Mouse (Mus musculus) heart, postnatal 0 days (tissue): ENCODE data around the gene Irf9. TPM values are rescaled to one million over a fixed set of nuclear protein-coding genes. Genes with fewer than 3 reads are reported as not detected.

Experiments
- ATAC-seq: fragments of 200-750 bp; cut with Nextera tagmentation; 2 replicates; pipeline ENCODE4 v1.8.0; 2017; ENCODE audit warnings: low read depth, moderate number of reproducible peaks, moderate library complexity; ENCODE audit not compliant: insufficient read depth
- DNase-seq: peaks from one replicate; pipeline ENCODE4 v3.0.0-alpha.2; 2016; ENCODE audit warnings: low spot score
- H3K27ac ChIP-seq: fragments of 300-500 bp; sonication (generic); 2 replicates; pipeline ENCODE4 v1.5.1; 2014; ENCODE audit warnings: low read depth, mild to moderate bottlenecking
- H3K27me3 ChIP-seq: fragments of 300-500 bp; sonication (generic); 2 replicates; pipeline ENCODE4 v1.6.1; 2014; ENCODE audit warnings: low read length, mixed read lengths; ENCODE audit not compliant: control insufficient read depth, insufficient read depth
- H3K36me3 ChIP-seq: fragments of 300-500 bp; sonication (generic); replicated peaks from 2 replicates; pipeline ENCODE4 v1.6.1; 2014; ENCODE audit warnings: low read length, mixed read lengths; ENCODE audit not compliant: control insufficient read depth, insufficient read depth
- H3K4me1 ChIP-seq: fragments of 300-500 bp; sonication (generic); 2 replicates; pipeline ENCODE4 v1.6.1; 2014; ENCODE audit warnings: antibody characterized with exemption; ENCODE audit not compliant: control insufficient read depth, insufficient read depth
- H3K4me2 ChIP-seq: fragments of 300-500 bp; sonication (generic); 2 replicates; pipeline ENCODE4 v1.6.1; 2014; ENCODE audit warnings: low read depth, mild to moderate bottlenecking, low read length, moderate library complexity
- H3K4me3 ChIP-seq: fragments of 300-500 bp; sonication (generic); 2 replicates; pipeline ENCODE4 v1.5.1; 2014; ENCODE audit warnings: low read depth, low read length
- H3K9ac ChIP-seq: fragments of 300-500 bp; sonication (generic); replicated peaks from 2 replicates; pipeline ENCODE4 v1.6.1; 2014; ENCODE audit warnings: low read depth, low read length, mixed read lengths
- H3K9me3 ChIP-seq: fragments of 300-500 bp; sonication (generic); replicated peaks from 2 replicates; pipeline ENCODE4 v1.6.1; 2016; ENCODE audit warnings: low read length; ENCODE audit not compliant: control insufficient read depth
- CTCF ChIP-seq: IDR thresholded peaks from 2 replicates; pipeline ENCODE4 v1.5.1; 2016; ENCODE audit warnings: antibody characterized with exemption, control low read depth, low read depth
- EP300 ChIP-seq: IDR thresholded peaks from 2 replicates; pipeline ENCODE4 v1.6.1; 2016; ENCODE audit warnings: antibody characterized with exemption, low read depth
- WGBS: fragments of 180-500 bp; shearing (Covaris S2); extraction: QIAGEN DNeasy Blood & Tissue Kit; methylation state at CpG from one replicate; pipeline ENCODE4 v1.1.7; 2014; 5-methylcytosine and 5-hydroxymethylcytosine counted together
- polyA plus RNA-seq: library from polyadenylated mRNA; unstranded; fragments of >200 nt; fragmentation: Nextera tagmentation; extraction: Ambion mirVana; gene quantifications from 2 replicates; pipeline ENCODE4 v1.2.1, GENCODE M21; 2015
- total RNA-seq: library from RNA; depleted of rRNA; stranded (reverse); fragments of >200 nt; gene quantifications from 2 replicates; pipeline ENCODE4 v1.2.3, GENCODE M21; 2014; ENCODE audit warnings: low replicate concordance

Irf9 gene
- total and polyA plus RNA-seq, 2 experiments from 2014 or later: 14.2 to 44.7 TPM

GRCm38 (mm10) chr14:55576376-55576775 lies 27.0 kb upstream of the Irf9 start:
- no peaks in the 10 kb centered on the region for H3K9me3 ChIP-seq
- WGBS: 52% methylated on average over 16 of the region's 16 CpGs
- H3K27ac ChIP-seq: peak overlapping the region; percentile 94
- H3K4me3 ChIP-seq: peak overlapping the region; percentile 43; the same call in 1 of the 2 replicates
- H3K36me3 ChIP-seq: peaks cover 18% of the 10 kb centered on the region
- H3K4me2 ChIP-seq: peak overlapping the region; percentile 56
- ATAC-seq: no peak
- no peak for DNase-seq
- peaks cover 20% of the 10 kb centered on the region; the same call in 1 of the 2 replicates for H3K4me1 ChIP-seq
- peak overlapping the region; percentile 61; the same call in 1 of the 2 replicates for H3K9ac ChIP-seq
- H3K27me3 ChIP-seq: no peaks in the 10 kb centered on the region
- TF ChIP-seq CTCF: no peak
- TF ChIP-seq EP300: no peak

GRCm38 (mm10) chr14:55577871-55578667 lies 25.3 kb upstream of the Irf9 start, which contains the start of gene Psme1:
Gene Psme1, plus strand, starts transcription at chr14:55578123.
- WGBS: under 1% methylated on average over 24 of the region's 32 CpGs
- no peaks in the 10 kb centered on the region for H3K9me3 ChIP-seq
- peak within 1 kb of the TSS; percentile 81 for H3K4me3 ChIP-seq
- no peaks in the 10 kb centered on the region for H3K27me3 ChIP-seq
- H3K4me1 ChIP-seq: peaks cover 20% of the 10 kb centered on the region; the same call in 1 of the 2 replicates
- no peak for TF ChIP-seq CTCF
- no peak for TF ChIP-seq EP300
- peaks cover 27% of the 10 kb centered on the region for H3K36me3 ChIP-seq
- H3K27ac ChIP-seq: peak within 1 kb of the TSS; percentile 90
- H3K4me2 ChIP-seq: peak within 1 kb of the TSS; percentile 82
- ATAC-seq (peak; percentile 74), DNase-seq (peak; percentile 94)
- peak within 1 kb of the TSS; percentile 81 for H3K9ac ChIP-seq

- H3K36me3 ChIP-seq: peaks cover 27% of the 10 kb centered on the region
- H3K4me1 ChIP-seq: peaks cover 20% of the 10 kb centered on the region; the same call in 1 of the 2 replicates
- 23% methylated on average over 6 of the region's 6 CpGs for WGBS
- peak overlapping the region; percentile 90 for H3K27ac ChIP-seq
- DNase-seq (peak; percentile 19), ATAC-seq (peak; percentile 18)
- H3K9ac ChIP-seq: peak overlapping the region; percentile 81
- H3K4me3 ChIP-seq: peak overlapping the region; percentile 81
- no peaks in the 10 kb centered on the region for H3K9me3 ChIP-seq
- peak overlapping the region; percentile 82 for H3K4me2 ChIP-seq
- TF ChIP-seq EP300: no peak
- no peak for TF ChIP-seq CTCF
- H3K27me3 ChIP-seq: no peaks in the 10 kb centered on the region
Measured at GRCm38 (mm10) chr14:55578668-55579269, 24.6 kb upstream of the Irf9 start.

- DNase-seq (no peak), ATAC-seq (no peak)
- TF ChIP-seq EP300 (no peak), CTCF (no peak)
- H3K9me3 ChIP-seq: no peaks in the 10 kb centered on the region
- H3K36me3 ChIP-seq: peaks cover 27% of the 10 kb centered on the region
- H3K9ac ChIP-seq: no peak overlapping the region
- no peak overlapping the region for H3K4me2 ChIP-seq
- H3K27me3 ChIP-seq: no peaks in the 10 kb centered on the region
- peaks cover 14% of the 10 kb centered on the region; the same call in 1 of the 2 replicates for H3K4me1 ChIP-seq
- H3K27ac ChIP-seq: no peak overlapping the region
- no peak overlapping the region for H3K4me3 ChIP-seq
- WGBS: 85% methylated on average over 23 of the region's 23 CpGs
Measured at GRCm38 (mm10) chr14:55579511-55580496, 23.6 kb upstream of the Irf9 start.

- H3K4me3 ChIP-seq: no peak overlapping the region
- DNase-seq (no peak), ATAC-seq (no peak)
- H3K9ac ChIP-seq: no peak overlapping the region
- 93% methylated on average over 16 of the region's 16 CpGs for WGBS
- peaks cover 27% of the 10 kb centered on the region for H3K36me3 ChIP-seq
- no peak overlapping the region for H3K27ac ChIP-seq
- H3K4me1 ChIP-seq: peaks cover 16% of the 10 kb centered on the region; the same call in 1 of the 2 replicates
- no peak overlapping the region for H3K4me2 ChIP-seq
- no peaks in the 10 kb centered on the region for H3K9me3 ChIP-seq
- TF ChIP-seq EP300 (no peak), CTCF (no peak)
- H3K27me3 ChIP-seq: no peaks in the 10 kb centered on the region
Measured at GRCm38 (mm10) chr14:55580731-55581130, 22.6 kb upstream of the Irf9 start.
